Mouse (Mus musculus): ENCODE results near the gene Unc79.

GRCm38 (mm10) chr12:103121928-103122327 is 173.3 kb downstream of the Unc79 start:
- no peak for TF ChIP-seq EP300 (IDR thresholded peaks at IDR 0.05; ENCODE audit: low read depth)
- no peak for TF ChIP-seq CTCF (IDR thresholded peaks at IDR 0.05; ENCODE audit: low read depth)
